Mouse (Mus musculus) adrenal gland, postnatal 14 days (tissue): Measurements from ENCODE around the gene Pde8a. TPM values are rescaled to one million over a fixed set of nuclear protein-coding genes. Genes with fewer than 3 reads are reported as not detected.

Experiments used
- DNase-seq: peaks from one replicate; pipeline ENCODE4 v3.0.0; 2021; ENCODE audit warnings: mixed read lengths
- total RNA-seq: library from RNA; stranded (reverse); gene quantifications from 2 replicates; pipeline ENCODE4 v1.2.3, GENCODE M21; 2021

The Pde8a gene
- total RNA-seq, 1 experiment from 2014 or later: 38.6 TPM

DNA sequence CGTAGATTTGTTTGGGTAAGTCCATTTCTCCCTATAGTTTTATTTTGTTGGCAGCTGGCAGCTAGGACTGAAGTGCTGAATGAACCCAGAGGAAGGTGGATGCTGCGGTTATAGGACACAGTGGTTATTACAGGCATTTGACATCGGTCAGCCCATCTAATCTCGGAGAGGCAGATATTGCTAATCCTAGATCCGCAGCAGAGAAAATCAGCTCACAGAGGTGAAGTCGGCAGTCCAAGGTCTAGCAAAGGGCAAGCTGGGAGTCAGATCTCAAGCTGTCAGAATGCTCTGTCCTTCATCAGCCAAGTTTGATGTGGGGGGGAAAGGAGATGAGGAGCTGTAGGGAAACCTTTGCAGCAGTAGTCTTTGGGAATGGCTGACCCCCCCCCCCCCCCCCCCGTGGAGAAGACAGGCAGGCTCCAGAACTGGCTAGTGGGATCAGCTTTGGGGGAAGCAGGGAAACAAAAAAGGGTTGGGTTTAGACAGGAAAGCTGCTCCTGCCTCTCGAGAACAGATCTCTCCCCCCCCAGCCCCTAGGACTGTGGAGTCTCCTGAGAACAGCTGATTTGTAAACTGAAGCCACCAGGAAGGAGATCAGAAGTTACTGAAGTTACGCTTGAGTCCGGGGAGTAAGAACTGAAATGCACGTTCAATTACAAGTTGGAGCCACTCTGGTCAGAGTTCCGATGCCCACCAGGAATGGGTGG is 3.3 kb upstream of the Pde8a start:
- no peak for DNase-seq

DNA sequence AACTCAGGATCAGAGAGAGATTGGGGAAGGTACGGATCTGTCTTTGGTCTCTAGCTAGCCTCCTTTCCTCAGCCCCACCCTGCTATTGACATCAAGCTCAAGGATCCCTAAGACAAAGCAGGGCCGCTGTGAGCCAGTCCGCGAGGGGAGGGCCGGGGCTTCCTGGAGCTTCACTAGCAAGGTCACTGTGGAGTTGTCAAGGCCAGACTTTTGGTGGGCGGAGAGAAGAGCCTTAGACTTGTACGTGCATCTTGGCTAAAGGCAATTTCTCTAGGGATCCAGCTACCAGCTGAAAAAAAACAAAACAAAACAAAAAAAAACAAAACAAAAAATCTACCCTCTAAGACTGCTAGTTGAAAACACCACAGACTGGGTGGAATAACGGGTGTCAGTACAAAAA is 1.6 kb upstream of the Pde8a start:
- peak; percentile 80 for DNase-seq

DNA sequence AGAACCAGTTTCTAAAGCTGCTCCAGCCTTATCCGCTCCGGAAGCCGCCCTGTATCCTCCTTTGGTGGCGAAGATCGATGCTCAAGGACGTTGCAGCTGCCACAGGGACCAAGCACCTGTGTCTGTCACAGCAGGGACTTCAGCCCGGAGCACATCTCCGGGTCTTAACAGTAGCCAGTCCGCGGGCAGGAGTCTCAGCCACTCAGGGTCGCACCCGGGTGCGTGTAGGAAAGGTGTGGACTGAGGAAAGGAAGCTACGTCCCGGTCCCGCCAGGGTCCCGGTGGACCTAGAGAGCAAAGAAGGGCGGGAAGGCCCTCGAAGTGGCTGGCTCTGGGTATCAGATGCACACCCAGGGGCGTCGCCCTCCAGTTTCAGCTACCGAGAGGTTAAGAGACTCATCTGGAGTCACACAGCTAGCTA is 1.1 kb upstream of the Pde8a start:
- peak; percentile 87 for DNase-seq

DNA sequence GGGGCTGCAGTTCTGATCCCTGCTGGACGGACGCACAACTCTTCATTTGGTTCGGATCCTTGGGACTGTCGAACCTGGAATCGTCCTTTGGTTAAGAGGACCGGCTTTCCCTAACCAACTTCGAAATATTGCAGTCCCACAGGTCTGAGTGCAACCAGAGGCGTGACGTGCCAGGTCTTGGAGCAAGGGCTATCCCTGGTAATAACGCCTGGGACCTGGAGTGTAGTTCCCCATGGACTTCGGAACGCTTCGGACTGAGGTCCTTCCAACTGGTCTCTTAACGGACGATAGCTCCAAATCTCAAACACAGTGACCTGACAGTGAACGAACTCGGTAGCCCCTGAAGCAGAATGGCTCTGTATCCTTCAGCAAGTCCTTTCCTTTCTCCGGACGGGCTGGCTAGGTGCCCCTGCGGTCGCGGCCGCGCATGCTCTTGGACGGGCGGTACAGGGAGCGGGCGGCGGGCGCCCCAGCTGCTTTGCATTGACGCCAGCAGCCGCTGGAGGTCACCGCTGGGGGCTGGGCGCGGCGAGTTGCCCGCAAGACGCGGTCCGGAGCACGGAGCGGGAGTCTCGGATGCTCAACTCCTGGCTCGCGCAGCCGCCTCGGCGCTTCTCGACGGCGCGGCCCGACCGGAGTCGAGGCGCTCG is 574 bp upstream of the Pde8a start:
- DNase-seq: peak; percentile 98

DNA sequence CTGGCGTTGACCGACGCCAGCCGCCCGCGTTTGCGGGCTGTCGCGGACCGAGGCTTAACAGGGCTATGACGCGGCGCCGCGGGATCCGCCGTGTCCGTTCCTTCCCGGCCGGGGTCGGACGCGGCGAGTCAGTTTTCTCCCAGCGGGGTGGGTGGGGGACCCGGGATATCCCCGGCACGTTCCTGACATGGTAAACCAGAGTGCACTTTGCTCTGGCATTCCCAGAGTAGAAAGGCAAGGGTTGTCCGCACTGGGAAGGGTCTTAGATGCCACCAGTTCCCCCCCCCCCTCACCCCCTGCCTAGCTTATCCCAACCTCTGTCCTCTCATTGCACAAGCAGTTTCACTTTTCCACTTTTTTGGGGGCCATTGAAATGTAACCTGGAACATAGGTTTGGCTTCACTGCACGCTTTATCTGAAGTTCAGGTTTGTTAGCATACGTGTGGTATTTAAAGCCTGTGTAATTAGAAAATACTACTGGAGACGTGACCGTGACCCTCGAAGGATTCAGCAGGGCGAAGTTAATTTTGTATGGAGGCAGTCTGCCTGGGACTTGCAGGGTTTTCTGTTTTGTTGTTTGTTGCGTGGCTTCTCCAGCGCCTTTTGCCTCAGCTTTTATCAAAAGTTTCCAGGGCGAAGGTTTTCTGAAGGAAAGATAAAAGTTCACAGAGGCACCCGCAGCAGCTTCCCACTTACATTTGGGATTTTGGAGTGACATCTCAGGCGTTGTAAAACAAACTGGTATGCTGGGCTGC is 934 bp downstream of the Pde8a start:
- no peak for DNase-seq

DNA sequence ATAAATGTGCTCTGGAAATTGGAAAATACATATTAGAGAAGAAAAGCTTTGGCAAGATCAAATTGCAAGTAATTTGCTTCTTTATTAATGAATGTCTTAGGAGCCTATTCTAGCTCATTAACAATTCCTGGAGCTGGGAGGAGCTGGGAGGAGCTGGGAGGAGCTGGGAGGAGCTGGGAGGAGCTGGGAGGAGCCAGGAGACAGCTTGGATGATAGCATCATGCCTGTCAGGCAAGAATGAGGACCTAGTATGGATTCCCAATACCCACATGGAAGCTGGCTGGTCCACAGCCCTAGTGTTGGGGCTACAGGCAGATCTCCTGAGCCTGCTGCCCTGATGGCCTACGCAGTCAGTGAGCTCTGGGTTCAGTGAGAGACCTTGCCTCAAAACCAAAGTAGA is 2.6 kb downstream of the Pde8a start:
- peak; percentile 49 for DNase-seq

DNA sequence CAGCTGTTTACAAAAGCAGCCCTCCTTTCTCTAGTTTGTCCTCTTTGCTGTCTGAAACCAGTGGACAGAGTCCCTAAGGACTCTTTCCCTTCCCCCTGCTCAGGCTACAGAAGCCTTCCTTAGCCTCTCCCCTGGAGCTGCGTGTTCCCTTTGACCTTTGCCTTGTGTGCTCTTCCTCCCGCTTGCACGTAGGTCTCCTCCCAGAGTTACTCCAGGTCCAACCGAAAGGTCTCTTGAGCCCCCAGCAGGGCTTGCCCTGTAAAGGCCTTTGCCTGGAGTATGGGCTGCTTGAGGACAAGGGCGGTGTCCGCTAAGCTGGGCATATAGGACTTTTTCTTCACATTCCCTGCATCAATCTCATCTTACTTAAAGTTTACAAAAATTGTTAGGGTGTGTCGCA is 5.9 kb downstream of the Pde8a start:
- DNase-seq: no peak

DNA sequence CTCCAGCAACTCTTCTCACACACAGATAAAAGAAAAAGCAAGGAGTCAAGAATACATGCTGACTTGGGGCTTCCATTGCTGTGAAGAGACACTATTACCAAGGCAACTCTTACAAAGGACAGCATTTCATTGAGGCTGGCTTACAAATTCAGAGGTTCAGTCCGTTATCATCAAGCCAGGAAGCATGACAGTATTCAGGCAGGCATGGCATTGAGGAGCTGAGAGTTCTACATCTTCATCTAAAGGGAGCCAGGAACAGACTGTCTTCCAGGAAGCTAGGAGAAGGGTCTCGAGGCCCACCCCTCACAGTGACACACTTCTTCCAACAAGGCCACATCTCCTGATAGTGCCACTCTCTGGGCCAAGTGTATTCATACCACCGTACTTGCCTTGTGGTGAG is 7.0 kb downstream of the Pde8a start:
- DNase-seq: no peak

DNA sequence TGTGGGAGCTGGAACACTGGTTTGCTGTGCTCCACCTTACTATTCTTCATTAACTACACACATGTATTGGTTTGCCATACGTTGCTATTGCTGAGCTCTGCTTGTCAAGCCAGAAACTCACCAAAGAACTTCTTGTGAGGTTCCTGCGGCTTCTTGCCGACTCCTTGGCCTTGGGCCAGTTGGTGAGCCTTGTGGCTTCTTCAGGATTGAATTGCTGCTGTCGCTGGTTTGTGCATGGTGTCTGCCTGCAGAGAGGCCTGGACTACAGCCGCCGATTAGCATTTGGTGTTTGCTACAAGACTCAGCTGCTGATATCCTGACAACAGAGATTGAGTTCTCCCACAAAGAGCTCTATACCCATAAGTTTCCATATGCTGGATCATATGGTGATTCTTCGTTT is 10.9 kb downstream of the Pde8a start:
- DNase-seq: no peak

DNA sequence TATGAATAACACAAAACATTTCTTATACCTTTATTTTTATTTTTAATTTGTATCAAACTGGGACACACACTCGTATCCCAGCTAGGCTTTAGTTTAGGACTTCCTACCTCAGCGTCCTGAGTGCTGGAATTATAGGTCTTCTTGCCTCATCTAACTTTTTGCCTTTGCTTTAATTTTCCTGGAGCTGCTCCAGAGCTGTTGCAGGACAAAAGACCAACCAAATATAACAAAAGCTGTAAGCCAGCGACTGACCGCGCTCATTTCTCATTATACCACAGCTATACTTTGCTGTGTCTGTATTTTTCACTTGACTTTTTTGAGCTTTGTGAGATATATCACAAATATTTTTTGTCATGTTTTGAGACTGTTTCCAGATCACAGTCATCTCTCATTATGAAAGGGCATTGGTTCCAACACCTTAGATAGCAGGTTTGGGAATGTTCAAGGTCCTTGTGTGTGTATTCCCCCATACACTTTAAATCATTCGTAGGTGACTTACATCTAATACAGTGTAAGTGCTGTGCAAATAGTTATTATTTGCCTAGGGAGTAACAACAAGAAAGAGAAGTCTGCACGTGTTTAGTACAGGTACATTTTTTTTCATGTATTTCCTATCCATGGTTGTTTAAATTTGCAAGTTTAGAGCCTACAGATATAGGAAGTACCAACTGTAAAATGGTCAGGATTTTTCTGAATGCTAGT is 16.8 kb downstream of the Pde8a start:
- no peak for DNase-seq

DNA sequence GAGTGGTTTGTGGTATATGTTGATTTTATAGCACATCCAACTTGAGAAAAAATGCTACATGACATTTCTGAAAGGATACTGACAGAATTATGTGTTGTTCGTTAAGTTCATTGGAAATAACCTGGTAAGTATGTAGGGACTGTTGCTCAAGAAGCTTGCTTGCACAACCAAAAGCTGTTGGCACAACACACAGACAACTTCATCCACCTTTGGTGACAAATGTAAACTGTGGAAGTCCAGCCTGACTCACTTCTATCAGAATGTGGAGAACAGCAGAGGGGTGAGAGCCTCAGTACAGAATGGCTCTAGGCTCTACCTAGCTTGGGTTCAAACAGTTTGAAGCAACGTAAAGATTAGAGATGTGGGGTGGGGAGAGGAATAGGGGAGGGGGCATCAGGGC is 19.3 kb downstream of the Pde8a start:
- peak; percentile 37 for DNase-seq

DNA sequence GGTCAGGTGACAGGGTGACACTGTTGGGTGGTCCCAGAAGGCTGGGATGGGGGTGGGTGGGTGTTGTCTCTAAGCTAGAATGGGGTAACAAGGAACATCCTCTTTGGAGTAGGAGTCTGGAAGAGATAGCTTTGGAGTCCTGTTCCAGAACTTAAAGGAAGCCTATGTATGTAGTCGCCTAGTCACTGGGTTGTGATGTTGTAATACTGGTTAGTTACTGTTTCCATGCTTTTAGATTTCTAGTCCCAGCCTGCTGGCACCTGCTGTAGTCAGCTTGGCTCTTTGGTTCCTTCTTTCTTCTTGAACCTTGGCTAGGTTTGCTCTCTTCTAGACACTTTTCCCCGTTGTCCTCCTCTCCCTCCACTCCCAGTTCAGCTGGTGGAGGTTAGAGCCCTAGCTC is 21.7 kb downstream of the Pde8a start:
- no peak for DNase-seq

DNA sequence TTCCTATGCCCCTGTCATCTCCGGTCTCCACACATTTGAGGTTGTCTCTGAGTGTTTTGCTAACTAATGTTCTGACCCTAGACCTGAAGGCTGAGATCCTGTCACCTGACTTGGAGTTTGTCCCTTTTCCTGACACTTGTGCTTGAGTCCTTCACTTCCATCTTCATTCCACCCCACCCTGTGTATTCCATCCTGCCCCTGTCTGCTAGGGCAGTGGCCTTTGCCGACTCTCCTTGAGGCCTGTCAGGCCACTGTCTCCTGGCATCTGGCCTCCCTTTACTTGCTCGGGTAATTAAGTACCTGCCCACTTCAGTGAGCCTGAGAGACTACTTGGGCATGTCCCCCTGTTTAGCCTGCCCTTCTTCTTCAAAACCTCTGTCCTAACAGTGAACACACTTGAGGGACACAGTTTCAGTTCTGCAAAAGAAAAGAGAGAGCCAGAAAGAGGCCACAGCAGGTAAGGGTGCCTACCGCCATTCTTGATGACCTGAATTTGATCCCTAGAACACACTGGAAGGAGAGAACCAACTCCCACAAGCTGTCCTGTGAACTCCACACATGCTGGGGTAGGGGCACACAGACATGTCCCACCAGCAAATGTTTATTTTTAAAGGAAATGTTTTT is 22.3 kb downstream of the Pde8a start:
- DNase-seq: no peak

DNA sequence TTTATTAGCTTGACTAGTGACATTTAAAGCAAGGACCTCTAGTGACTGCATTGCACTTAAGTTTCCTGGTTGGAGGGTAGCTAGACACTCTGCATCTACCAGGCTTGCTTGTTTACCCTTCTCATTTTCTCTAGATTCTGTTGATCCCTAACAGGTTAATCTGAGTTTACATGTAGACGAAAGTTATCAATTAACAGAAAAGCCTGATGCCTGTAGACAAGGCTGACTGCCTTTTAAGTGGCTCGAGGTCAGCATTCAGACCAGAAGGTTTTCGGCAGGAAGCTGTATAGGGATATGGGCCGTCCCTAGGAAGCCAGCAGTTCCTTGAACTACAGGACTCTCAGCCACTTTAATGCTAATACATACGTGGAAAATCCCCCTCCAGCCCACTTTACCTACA is 30.0 kb downstream of the Pde8a start:
- DNase-seq: no peak

DNA sequence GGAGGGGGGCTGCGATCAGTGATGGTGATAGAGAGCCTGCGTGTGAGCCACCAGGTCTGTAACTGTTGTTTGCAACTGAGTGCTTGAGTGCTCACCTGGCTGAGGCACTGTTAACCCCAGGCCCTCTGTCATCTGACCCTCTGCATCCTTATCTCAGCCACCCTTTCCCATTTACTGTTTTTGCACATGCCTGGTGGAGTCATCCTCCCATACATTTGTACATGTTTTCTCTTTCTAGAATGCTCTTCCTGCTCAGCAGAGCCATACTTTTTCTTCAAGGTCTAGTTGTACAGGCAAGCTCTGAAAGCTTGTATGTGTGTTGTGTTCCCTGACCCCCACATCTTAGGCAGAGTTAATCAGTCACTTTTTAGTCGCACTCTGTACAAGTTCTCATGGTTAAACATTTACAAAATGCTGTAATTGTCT is 36.5 kb downstream of the Pde8a start:
- no peak for DNase-seq

DNA sequence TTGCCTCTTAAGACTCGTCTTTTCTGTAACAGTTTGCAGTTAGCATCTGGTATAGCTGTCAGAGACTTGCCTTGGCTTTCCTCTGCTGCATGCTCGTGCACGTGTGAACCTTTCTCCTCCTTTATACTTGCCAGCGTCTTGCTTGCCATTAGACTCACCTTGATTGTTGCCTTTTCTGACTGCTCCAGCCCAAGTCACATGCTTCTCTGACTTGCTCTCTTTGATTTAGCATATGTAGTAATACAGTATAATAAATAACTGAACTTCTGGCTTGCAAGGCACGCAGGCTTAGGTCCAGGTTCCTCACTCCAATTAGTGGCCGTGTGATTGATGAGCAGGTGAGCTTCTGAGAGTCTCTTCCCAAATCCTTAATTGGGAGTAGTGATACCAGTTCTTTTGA is 37.2 kb downstream of the Pde8a start:
- DNase-seq: no peak

DNA sequence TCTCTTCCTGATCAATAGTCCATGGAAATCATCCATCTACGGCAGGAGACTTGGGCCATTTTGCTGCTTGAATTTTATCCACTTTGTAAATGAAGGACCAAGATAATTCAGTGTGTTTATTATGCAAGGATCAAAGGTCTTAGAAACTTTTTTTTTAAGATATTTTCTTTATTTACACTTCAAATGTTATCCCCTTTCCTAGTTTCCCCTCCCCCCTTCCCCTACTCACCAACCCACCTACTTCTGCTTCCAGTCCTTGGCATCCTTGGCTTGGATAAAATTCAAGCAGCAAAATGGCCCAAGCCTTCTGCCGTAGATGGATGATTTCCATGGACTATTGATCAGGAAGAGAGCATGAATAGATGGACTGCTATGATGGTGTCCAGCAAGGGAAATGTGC is 38.1 kb downstream of the Pde8a start:
- no peak for DNase-seq

DNA sequence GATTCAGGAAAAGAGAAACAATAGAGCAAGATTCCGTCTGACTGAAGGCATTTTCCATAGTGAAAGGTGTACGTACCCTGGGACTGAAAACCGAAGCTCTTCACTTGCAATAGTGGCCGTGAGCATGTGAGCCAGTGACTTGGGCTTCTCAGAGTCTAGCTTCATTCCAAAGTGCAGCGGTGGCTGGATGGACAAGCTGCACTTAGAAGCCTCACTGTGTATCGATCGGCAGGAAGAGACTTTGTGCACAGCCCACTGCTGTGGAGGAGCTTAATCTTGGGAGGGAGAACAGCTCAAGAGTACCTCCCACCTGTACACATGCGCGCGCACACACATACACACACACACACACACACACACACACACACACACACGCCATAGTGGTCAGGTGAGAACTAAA is 39.9 kb downstream of the Pde8a start:
- DNase-seq: no peak

DNA sequence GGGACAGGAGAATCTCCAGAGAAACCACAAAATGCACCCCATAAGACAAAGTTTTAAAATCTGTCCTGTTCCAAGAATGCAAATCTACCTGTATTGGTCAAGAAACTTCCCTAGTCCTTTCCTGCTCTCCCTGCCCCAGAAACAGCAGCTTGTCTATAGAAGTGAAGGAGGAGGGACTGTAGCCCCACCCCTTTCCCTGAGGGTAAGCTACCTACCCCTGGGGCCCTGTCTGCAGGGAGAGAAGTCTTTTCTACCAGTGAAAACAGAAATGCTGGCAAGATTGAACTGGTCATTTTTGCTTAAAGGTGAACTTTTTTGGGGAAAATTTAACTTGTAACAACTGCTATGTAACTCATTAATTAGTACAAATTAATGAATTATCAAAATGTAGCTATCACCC is 41.2 kb downstream of the Pde8a start:
- DNase-seq: no peak

DNA sequence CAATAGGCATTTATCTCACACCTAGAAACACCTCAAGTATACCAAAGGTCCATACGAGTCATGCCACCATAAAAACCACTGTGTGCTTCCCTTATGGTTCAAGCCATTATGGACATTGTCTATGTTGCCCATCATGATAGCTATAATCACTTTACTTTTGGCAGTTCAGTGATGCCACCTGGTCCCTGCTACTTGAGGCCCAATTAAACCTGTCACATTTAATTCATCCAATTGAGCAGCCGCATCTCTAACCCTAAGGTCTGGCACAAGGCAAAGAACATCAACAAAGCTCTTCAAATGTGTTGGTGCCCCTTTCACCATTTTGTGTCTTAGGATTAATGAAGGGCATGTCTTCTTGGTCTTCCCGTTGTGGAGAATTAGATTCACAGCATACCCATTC is 42.1 kb downstream of the Pde8a start:
- DNase-seq: no peak

DNA sequence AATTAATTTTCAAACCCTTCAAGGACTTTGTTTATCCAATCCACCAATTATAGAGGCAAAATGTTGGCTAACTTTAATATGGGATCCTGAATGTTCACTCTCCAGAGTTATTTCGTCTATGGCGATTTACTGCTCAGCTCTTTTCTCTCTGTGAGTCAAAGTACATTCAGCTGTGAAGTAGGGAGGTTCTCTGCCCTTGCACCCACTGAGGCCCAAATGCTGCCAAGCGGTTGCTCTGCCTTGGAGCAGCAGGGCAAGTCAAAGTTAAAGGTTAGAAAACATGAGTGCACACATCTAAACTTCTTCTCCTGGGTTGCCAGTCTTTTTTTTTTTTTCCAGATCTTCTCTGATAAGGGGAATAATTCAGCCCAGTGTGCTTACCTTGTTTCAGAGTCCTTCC is 43.4 kb downstream of the Pde8a start:
- DNase-seq: peak; percentile 34

DNA sequence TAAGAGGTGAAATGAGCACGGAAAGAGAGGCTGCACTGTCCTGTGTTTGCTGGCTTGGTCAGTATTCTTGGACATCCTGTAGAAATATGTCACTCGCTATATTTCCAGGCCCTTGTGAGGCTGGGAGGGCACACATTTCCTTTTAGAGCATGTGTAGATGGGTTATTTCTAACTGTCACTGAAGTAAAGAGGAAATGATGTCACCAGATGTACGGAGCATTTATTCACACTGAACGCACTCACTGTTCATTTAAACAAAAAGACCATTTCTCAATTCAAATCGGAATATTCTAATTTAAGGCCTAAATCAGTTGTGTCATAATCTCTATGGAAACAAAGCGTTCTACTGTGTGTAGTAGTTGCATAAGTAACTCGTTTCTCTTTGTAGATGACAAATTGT is 48.2 kb downstream of the Pde8a start:
- no peak for DNase-seq

DNA sequence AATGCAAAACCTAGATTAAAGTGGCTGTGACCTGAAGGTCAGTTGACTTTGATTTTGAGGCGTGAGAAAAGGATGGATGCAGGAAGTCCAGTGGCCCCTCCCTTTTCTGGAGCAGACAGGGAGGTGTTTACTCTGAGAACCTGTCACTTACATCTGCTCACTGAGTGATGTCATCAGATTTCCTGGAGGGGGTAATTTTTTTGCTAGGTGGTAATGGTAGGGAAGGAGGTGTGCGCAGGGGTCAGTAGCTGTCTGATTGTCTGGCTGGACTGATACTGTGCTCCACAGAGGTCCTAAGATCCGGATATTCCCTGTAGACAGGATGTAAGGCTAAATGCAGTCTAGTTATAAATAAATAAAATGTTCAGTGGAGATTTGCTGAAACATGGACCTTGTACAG is 59.5 kb downstream of the Pde8a start:
- DNase-seq: no peak
